Mouse (Mus musculus) ovary, adult 10 weeks (tissue): ENCODE measurements around the gene Vegfd. TPM values are rescaled to one million over a fixed set of nuclear protein-coding genes. Genes with fewer than 3 reads are reported as not detected.

Experiments used
- polyA plus RNA-seq: library from polyadenylated mRNA; stranded (reverse); fragments of 350-450 nt; fragmentation: Illumina TruSeq; extraction: RNeasy Lipid Tissue Mini Kit (QIAGEN cat#74804); gene quantifications from one replicate; pipeline ENCODE4 v1.2.3, GENCODE M21; 2014

Vegfd gene
- polyA plus RNA-seq = 12.3 TPM

GRCm38 (mm10) chrX:164373081-164373480, at the start of gene Vegfd:
Gene Vegfd (plus strand): TSS chrX:164373378.

DNA sequence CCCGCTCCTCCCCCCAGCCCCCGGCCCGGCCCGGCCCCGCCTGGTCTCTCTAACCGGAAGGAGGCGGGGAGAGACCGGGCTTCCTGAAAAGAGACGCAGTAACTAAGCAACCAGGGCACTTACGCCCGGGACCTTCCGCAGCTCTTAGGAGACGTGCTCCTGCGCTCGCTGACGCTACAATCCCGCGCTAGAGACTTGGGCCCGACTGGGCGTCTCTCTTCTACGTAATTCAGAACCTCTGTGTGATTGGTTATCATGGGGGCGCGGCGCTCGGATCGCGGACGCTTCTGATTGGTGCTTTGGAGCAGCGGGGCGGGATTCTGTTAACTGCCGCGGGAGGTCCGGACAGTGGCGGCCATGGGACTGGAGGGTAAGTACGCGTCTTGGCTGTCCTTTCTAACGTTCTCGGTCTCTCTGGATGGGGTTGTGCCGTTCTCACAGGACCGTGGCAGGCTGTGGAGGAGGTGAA, 46.3 kb downstream of the Vegfd start, which contains the start of gene Piga:
TSS of gene Piga (plus strand) at position 317 of the 469 bp plus-strand sequence.

DNA sequence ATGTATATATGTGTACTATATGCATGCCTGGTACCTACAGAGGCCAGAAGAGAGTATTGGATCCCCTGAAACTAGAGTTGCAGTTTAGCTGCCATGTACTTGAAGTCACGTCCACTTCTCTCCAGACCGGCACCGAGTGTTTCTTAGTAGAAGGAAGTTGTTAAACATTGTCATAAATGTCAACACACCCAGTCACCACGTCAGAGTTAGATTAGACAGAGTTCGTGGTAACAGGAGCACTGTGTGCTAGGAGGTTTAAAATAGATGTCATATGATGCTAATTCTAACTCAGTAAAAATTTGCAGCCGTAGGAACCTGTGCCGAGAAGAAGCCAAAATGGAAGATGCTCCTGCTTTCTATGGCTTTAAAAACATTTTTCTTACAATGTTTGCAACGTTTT, 63.5 kb downstream of the Vegfd start, which contains the start of gene Asb11:
TSS of gene Asb11 (plus strand) at position 286 of the 400 bp plus-strand sequence.

Other genes with a start within 250 kb of the Vegfd start
- gene Ace2, start 234.0 kb upstream of the Vegfd start, polyA plus RNA-seq = 11.9 TPM
- 3.2 TPM for gene Bmx, start 115.2 kb upstream of the Vegfd start, polyA plus RNA-seq
- gene Pir, start 104.0 kb upstream of the Vegfd start, polyA plus RNA-seq = 26.2 TPM
- gene Piga, start 46.4 kb downstream of the Vegfd start, polyA plus RNA-seq = 29.2 TPM
- 0.57 TPM for gene Asb11, start 63.6 kb downstream of the Vegfd start, polyA plus RNA-seq
- not detected for gene Asb9, start 132.9 kb downstream of the Vegfd start, polyA plus RNA-seq